Mouse (Mus musculus): Measurements from ENCODE around the gene Serpinb1a. TPM values are rescaled to one million over a fixed set of nuclear protein-coding genes. Genes with fewer than 3 reads are reported as not detected.
A peak's percentile ranks its signal among the peaks of the same experiment; 100 is the strongest.
"Not testable (repeated sequence)": the region's sequence is repeated elsewhere in the genome, so short reads cannot be mapped to it uniquely, and the experiment has no call there.

The Serpinb1a gene
- total RNA-seq (2021), result 1 to 10 TPM; 2.9 to 4.7 TPM
- long read RNA-seq, experiment 1, partial matches to known transcripts, result 0 of 1 reads
- long read RNA-seq, experiment 1, other reads (novel, unspliced or antisense), result 0 of 1 reads
- long read RNA-seq, experiment 2, partial matches to known transcripts, result 0 of 5 reads
- long read RNA-seq, experiment 2, other reads (novel, unspliced or antisense), result 2 of 5 reads

- DNase-seq, result peak; percentile 86 to 87
Observed at GRCm38 (mm10) chr13:32850668-32851404, at the start of gene Serpinb1a. Gene Serpinb1a, minus strand, starts transcription at chr13:32851185.

DNA sequence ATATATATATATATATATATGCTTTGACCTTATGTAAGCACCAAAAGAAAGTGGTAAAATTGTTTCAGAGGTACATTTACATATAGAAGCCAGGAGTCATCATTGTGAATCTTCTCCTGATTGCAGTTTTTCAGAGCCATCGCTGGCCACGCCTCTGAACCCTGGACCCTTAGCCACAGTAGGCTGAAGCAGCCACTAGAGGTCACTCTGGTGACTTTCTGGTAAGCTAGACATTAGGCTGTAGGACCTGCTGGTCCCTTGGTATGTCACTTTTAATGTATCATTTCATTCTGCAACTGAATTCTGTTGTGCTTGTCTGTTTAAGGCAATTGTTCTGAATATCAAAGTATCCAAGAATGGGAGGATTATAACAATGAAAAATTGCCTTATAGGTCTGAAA lies 49.7 kb upstream of the Serpinb1a start:
- DNase-seq, result peak; percentile 38 to 53

DNA sequence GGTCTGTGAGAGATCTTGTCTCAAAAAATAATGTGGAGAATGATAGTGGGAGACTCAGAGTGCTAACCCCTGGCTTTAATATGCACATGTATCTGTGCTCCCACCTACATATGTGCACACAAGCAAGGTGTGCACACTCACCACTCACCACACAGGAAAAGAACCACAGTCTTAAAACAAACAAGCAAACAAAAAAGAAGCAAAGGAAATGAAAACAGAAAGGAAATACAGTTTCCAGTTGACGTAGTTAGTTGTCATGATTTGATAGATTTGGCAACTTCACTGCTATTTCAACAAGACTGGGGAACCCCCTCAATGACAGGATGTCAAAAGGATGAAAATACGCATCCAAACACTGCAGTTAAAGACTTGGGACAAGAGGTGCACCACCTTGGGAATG lies 48.1 kb upstream of the Serpinb1a start:
- DNase-seq, result not testable (repeated sequence)

DNA sequence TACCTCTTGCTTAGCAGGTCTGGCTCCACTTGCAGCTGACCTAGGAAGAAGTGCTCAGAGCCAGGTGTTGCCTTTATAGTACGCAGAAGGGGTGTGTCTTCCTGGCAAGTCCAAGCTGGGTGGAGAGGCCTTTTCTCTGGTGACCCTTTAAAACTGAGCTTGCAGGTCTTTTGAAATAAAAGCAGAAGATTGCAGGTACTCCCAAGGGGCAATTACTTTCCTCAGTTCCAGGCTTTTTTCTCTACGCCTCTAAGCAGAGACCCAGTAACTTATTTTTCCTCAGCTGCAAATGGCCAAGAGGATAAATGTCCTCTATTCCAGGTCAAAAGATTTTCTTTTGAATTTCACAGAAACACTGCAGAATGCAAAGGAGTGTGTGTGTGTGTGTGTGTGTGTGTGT lies 47.1 kb upstream of the Serpinb1a start, which contains the start of gene Serpinb1c:
Gene Serpinb1c (minus strand): TSS at position 101 of the 400 bp plus-strand sequence.
- no peak for DNase-seq

GRCm38 (mm10) chr13:32896931-32897330 lies 45.9 kb upstream of the Serpinb1a start:
- no peak for DNase-seq

- DNase-seq, result no peak
Observed at GRCm38 (mm10) chr13:32884755-32885154, 33.8 kb upstream of the Serpinb1a start.

DNA sequence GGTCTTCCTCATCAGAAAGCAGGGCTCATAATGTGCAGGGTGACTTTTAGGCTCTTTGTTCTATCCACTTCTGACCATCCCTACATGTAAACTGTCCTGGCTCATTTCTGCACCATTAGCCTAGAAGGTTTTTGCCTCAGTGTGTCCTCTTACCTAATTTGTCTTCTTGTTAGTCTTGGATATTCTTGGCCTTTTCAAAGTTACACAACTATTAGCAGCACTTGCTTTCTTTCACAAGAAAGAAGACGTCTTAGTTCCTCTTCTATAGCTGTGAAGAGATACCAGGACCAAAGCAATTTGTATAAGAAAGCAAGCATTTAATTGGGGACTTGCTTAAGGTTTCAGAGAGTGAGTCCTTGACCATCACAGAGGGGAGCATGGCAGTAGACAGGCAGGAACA lies 22.9 kb upstream of the Serpinb1a start:
- DNase-seq, result no peak

DNA sequence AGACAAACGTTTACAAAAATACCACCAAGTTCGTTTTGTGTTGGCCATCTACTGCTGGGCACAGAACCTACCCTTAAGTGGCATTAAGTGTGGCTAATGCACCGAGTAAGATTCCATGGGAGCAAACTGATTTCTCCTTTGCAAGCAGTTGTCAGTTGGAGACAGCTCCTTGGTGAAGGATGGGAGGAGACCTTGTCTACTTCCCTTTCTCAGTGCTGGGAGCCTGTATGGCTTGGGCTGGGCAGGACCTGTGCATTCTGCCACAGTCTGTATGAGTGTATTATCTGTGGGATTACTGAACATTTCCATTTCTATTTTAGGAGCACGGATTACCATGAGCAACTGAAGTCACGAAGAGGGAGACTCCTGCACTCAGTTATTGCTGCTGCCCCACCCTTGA lies 17.9 kb upstream of the Serpinb1a start:
- DNase-seq, result no peak

- not testable (repeated sequence) for DNase-seq
Observed at GRCm38 (mm10) chr13:32868233-32868632, 17.2 kb upstream of the Serpinb1a start.

- no peak for DNase-seq
Observed at GRCm38 (mm10) chr13:32867030-32867429, 16.0 kb upstream of the Serpinb1a start.

GRCm38 (mm10) chr13:32866484-32866883 lies 15.5 kb upstream of the Serpinb1a start:
- peak; percentile 55 to 85 for DNase-seq

DNA sequence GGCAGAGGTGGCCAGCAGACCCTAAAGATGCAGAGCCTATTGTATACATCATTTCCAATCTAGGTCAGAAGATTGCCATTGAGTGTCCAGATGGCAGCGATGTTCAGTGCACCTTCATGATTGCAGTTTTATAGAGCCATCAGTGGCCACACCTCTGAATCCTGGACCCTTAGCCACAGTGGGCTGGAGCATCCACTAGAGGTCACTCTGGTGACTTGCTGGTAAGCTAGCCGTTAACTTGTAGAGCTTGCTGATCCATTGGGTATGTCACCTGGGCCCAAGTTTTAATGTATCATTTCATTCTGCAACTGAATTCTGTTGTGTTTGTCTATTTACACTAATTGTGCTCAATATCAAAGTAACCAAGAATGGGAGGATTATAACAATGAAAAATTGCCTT lies 14.6 kb upstream of the Serpinb1a start:
- DNase-seq, result no peak

- not testable (repeated sequence) for DNase-seq
Observed at GRCm38 (mm10) chr13:32864529-32864928, 13.5 kb upstream of the Serpinb1a start.

- DNase-seq, result no peak
Observed at GRCm38 (mm10) chr13:32863456-32863855, 12.5 kb upstream of the Serpinb1a start.

GRCm38 (mm10) chr13:32860821-32861220 lies 9.8 kb upstream of the Serpinb1a start:
- DNase-seq, result peak; percentile 26 to 33

DNA sequence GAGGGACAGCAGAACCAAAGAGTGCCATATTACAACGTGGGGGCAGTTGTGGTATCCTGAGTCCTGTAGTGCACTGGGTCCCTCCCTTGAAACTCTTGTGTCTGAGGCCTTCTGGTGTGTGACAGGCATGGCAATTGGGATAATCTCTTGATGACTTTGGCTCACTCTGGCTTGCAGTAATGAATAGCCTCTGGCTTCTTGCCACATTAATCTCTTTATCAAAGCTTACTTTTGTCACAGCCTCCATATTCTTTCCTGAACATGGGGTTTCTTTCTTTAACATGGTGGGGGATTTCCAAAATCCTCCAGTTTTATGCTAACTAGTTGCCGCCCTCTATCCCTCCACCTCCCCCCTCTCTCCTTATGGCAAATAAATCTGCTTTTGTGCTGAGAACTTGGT lies 2.1 kb upstream of the Serpinb1a start:
- DNase-seq, result no peak

DNA sequence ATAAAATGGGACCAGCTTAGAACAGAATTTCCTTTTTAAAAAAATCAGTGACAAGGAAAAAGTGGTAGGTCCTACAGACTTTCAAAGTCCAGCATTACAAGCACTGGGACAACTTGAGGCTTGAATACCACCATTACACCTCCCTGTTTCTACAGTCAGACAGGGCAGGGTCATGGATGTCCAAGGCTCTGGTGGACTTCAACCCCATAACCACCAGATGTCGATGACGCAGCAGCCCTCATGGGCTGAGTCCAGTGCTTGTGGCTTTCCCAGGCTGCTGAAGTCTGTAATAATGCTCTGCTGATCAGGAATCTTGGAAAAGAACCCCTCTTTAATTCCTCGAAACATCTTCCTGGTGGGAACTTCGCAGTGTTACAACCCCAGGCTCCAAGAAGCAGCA lies 1.6 kb upstream of the Serpinb1a start:
- no peak for DNase-seq

DNA sequence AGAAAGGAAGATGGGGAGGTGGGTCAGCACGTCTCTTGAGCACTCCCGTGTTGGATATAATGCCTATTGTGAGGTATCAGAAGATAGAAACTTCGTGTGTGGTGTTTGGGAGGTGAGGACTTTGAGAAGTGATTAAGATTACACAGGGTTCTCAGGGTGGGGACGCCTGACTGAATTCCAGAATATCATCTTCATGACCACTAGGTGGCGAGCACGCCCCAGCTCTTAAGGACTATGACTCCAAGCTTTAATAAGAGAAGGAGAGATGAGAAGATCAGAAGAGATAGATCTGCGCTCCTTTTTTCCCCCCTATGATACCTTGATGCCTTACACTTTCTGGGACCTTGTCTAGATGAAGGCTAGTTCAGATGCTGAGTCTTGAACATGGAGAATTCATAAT lies 982 bp upstream of the Serpinb1a start:
- peak; percentile 56 to 72 for DNase-seq

DNA sequence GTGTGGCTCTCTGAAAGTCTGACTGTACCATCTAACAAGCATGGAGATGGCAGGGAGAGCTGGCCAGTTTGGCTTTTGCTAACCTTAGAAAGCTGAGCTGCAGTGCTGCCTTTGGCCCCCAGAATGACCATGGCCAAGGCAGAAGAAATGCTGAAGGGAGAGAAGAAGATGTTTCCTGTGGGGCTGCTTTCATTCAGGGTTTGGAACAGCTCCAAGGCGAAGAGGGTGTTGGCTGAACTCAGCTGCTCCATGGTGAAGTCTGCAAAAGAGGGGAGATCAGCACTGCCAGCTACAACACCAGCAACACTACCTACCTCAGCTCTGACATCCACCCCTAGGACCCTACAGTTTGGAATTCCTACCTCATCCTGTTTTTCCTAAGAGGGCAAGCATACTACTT lies 829 bp downstream of the Serpinb1a start:
- DNase-seq, result peak; percentile 16 to 26

DNA sequence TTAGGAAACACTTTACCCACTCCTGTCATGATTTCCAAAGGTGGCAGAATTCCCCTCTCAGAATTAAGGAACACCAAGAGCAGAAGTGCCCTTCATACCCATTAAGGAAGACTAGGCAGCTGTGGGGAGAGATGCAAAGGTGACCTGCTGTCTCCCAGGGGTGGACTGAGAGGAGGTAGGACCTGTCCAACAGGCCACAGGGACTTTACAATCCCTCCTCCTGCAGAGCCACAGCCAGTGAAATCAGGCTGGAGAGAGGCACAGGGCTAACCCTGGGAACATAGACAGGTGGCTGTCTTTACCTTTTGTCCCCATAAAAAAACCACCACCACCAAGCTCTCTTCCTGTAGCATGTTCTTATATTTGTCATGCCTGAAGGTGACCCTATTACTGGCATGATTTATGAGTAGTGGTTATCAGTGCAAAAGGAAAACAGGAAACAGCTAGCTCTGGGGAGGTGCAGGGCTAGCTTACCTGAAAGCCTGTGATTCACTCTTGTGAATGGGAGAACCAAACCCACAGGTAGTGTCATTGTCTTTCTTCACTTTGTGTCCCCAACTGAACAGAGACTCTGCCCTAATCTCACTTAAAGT lies 1.4 kb downstream of the Serpinb1a start:
- no peak for DNase-seq

GRCm38 (mm10) chr13:32849092-32849491 lies 1.9 kb downstream of the Serpinb1a start:
- no peak for DNase-seq

- no peak for DNase-seq
Observed at GRCm38 (mm10) chr13:32846221-32846620, 4.8 kb downstream of the Serpinb1a start.

DNA sequence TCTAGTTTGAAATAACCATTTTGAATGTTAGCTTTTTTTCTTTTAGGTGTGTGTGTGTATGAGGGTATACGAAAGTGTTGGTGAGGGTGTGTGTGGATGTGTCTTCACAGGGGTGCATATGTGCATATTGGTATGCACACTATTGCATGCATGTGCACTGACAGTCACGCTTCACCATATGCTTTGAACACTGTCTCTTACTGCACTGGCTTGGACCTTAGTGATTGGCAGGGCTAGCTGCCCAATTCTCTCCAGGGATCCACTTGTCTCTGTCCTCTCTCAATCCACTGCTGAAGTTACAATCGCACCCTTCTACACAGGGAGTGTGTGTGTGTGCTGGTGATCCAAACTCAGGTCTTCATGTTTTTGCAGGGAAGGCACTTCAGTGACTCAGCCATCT lies 9.6 kb downstream of the Serpinb1a start:
- no peak for DNase-seq
